Mouse (Mus musculus): Measurements from ENCODE around the gene Esrp2. TPM values are rescaled to one million over a fixed set of nuclear protein-coding genes. Genes with fewer than 3 reads are reported as not detected.

Esrp2 gene
- polyA plus RNA-seq (2012), result 0.71 and 3.2 TPM in 2 replicates

GRCm38 (mm10) chr8:106136156-106137130 lies at the start of gene Esrp2:
Gene Esrp2, minus strand, starts transcription at chr8:106136974.

GRCm38 (mm10) chr8:106168356-106169016 lies 31.7 kb upstream of the Esrp2 start, which contains the start of gene Slc7a6:
Gene Slc7a6, plus strand, starts transcription at chr8:106168857.

DNA sequence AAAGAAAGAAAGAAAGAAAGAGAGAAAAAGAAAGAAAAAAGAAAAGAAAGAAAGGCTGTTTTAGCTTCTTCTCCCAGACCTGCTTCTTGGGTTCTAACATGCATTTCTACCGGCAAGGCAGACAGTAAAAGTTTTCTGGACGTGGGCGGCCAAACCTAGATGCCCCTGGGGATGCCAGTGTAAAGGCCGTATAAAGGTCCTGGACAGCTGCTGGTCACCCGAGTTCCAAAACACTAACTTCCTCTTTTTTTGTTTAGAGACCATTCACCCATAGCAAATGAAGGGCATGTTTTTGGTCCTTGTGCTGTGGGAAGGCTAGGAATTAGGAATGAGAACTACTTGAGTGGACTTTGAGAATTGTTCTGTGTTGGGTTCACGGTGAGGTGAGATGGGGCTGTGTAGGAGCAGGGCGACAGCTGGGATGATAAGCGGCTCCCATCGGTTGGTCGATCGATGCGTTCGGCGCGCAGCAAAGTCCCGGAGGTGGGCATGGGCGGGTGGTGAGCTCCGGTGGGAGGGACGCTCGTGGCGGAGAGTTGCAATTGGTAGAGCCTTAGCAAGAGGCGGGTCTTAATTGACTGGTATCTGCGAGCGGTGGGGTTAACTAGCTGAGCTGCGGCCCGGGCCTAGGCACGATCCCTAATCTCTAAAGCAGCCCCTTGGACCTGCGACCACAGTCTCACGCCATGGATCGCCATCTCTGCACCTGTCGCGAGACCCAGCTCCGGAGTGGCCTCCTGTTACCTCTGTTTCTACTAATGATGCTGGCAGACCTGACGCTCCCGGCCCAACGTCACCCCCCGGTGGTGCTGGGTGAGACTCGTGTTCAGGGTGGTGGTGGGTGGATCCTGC lies 13.3 kb upstream of the Esrp2 start, which contains the start of gene Pla2g15:
Pla2g15 (plus strand) TSS at position 599 of the 852 bp plus-strand sequence.

Other genes with a start within 250 kb of the Esrp2 start
- 1.1 and 2.7 TPM in 2 replicates for gene Nrn1l, start 243.4 kb downstream of the Esrp2 start, polyA plus RNA-seq (2012)
- 11.2 and 12.3 TPM in 2 replicates for gene Pskh1, start 236.5 kb downstream of the Esrp2 start, polyA plus RNA-seq (2012)
- 0.23 and 0.56 TPM in 2 replicates for gene Ctrl, start 203.1 kb downstream of the Esrp2 start, polyA plus RNA-seq (2012)
- gene Psmb10, start 198.5 kb downstream of the Esrp2 start, polyA plus RNA-seq (2012), result 590 and 652 TPM in 2 replicates
- gene Lcat, start 193.6 kb downstream of the Esrp2 start, polyA plus RNA-seq (2012), result 0.78 and 0.79 TPM in 2 replicates
- gene Slc12a4, start 170.9 kb downstream of the Esrp2 start, polyA plus RNA-seq (2012), result 10.0 and 12.7 TPM in 2 replicates
- not detected in 2 replicates for gene Dpep3, start 157.5 kb downstream of the Esrp2 start, polyA plus RNA-seq (2012)
- gene Dus2, start 145.6 kb downstream of the Esrp2 start, polyA plus RNA-seq (2012), result 3.3 and 4.1 TPM in 2 replicates
- not detected in 2 replicates for gene Dpep2nb, start 131.0 kb downstream of the Esrp2 start, polyA plus RNA-seq (2012)
- 25.8 and 27.4 TPM in 2 replicates for gene Ddx28, start 125.1 kb downstream of the Esrp2 start, polyA plus RNA-seq (2012)
- 11.1 and 13.5 TPM in 2 replicates for gene Nfatc3, start 78.1 kb downstream of the Esrp2 start, polyA plus RNA-seq (2012)
- gene Pla2g15, start 13.4 kb upstream of the Esrp2 start, polyA plus RNA-seq (2012), result 11.0 and 14.7 TPM in 2 replicates
- gene Slc7a6, start 31.9 kb upstream of the Esrp2 start, polyA plus RNA-seq (2012), result 11.6 and 15.8 TPM in 2 replicates
- 29.0 and 42.4 TPM in 2 replicates for gene Slc7a6os, start 74.0 kb upstream of the Esrp2 start, polyA plus RNA-seq (2012)
- gene Prmt7, start 74.0 kb upstream of the Esrp2 start, polyA plus RNA-seq (2012), result 26.8 and 28.8 TPM in 2 replicates
- gene Smpd3, start 201.0 kb upstream of the Esrp2 start, polyA plus RNA-seq (2012), result 0.20 and 0.26 TPM in 2 replicates

Data from megakaryocyte-erythroid progenitor cell, adult 5 weeks (primary cell).